Mouse (Mus musculus): ENCODE data around the gene Hamp.

- TF ChIP-seq CTCF (IDR thresholded peaks at IDR 0.05; ENCODE audit: extremely low read depth, insufficient read depth, low read length), result no peak
- no peak for TF ChIP-seq POLR2A (IDR thresholded peaks at IDR 0.05; ENCODE audit: extremely low read depth, insufficient read depth, low read length)
These were observed 13.0 kb upstream of the Hamp start, which contains the start of gene Usf2 for GRCm38 (mm10) chr7:30956756-30957366.
